ENCODE assay signal across 10 mouse cellular contexts in genomic region chr9:7545471-7545870, GRCm38 (mm10). TPM values are rescaled to one million over a fixed set of nuclear protein-coding genes. Genes with fewer than 3 reads are reported as not detected.
DNase-seq lines count a peak whose midpoint lies in the region; ATAC-seq and TF ChIP-seq lines count a peak whose summit lies in the region.
"Had no signal": no experiment of that assay in that cellular context is flagged by ENCODE, and none has a peak within 500 bp of the region (broad histone marks: within the 10 kb centered on the region; RNA-seq: fewer than 3 reads in every experiment).

No protein-coding gene starts in this region.

- H3K4me2 ChIP-seq in heart, embryonic 16.5 days (ENCODE audit: low read depth, low read length) = no peak overlapping the region
- no peak overlapping the region for H3K4me2 ChIP-seq in liver, postnatal 0 days (ENCODE audit: low read depth, low read length)

- no peaks in the 10 kb centered on the region for H3K27me3 ChIP-seq in heart, embryonic 16.5 days (ENCODE audit: control insufficient read depth, insufficient read depth, low read length)
- H3K27me3 ChIP-seq in liver, postnatal 0 days (ENCODE audit: insufficient read depth, low read length) = no peaks in the 10 kb centered on the region

- H3K36me3 ChIP-seq in heart, embryonic 16.5 days (ENCODE audit: control insufficient read depth, insufficient read depth) = no peaks in the 10 kb centered on the region
- no peaks in the 10 kb centered on the region for H3K36me3 ChIP-seq in liver, postnatal 0 days (replicated peaks; ENCODE audit: insufficient read depth, low read length)

- H3K4me1 ChIP-seq in heart, embryonic 16.5 days (ENCODE audit: control insufficient read depth, insufficient read depth, low read length) = no peaks in the 10 kb centered on the region
- H3K4me1 ChIP-seq in liver, postnatal 0 days (ENCODE audit: insufficient read depth) = no peaks in the 10 kb centered on the region

- no peak overlapping the region for H3K9ac ChIP-seq in heart, embryonic 16.5 days (ENCODE audit: low read length)
- H3K9ac ChIP-seq in liver, postnatal 0 days (replicated peaks) = no peak overlapping the region
- H3K9ac ChIP-seq: liver, embryonic 14.5 days had no signal

- no peak for TF ChIP-seq EP300 in liver, postnatal 0 days (IDR thresholded peaks at IDR 0.05; ENCODE audit: low read depth)

- H3K27ac ChIP-seq in heart, embryonic 16.5 days (ENCODE audit: low read length) = no peak overlapping the region
- H3K27ac ChIP-seq in liver, postnatal 0 days (ENCODE audit: low read depth) = no peak overlapping the region
- H3K27ac ChIP-seq: liver, embryonic 14.5 days had no signal

- 32% methylated on average over 1 of the region's 1 CpGs for WGBS in heart, embryonic 16.5 days
- WGBS in liver, postnatal 0 days (ENCODE audit: insufficient replicate concordance) = 25% methylated on average over 1 of the region's 1 CpGs

- no peak overlapping the region for H3K4me3 ChIP-seq in heart, embryonic 16.5 days (ENCODE audit: low read length)
- no peak overlapping the region for H3K4me3 ChIP-seq in liver, postnatal 0 days (ENCODE audit: low read depth, low read length)

- ATAC-seq in heart, embryonic 16.5 days (replicated peaks; ENCODE audit: extremely low read depth, insufficient read depth, low FRiP score) = peak; percentile 72
- ATAC-seq in megakaryocyte progenitor cell, adult 5-6 weeks (replicated peaks; ENCODE audit: poor library complexity) = no peak
- ATAC-seq in liver, postnatal 0 days = no peak

- no peaks in the 10 kb centered on the region for H3K9me3 ChIP-seq in heart, embryonic 16.5 days (replicated peaks; ENCODE audit: control insufficient read depth, low read length)
- no peaks in the 10 kb centered on the region for H3K9me3 ChIP-seq in liver, postnatal 0 days (ENCODE audit: low read length)

- peak; percentile 36 for DNase-seq in urinary bladder, postnatal 14 days (ENCODE audit: low spot score)
- DNase-seq in urinary bladder, postnatal 10 days (ENCODE audit: low spot score) = no peak
- peak; percentile 27 to 43 for DNase-seq in kidney, postnatal 25 days
- no peak for DNase-seq in cerebellum, adult 11-12 months
- no peak for DNase-seq in liver, postnatal 0 days

- no peak for TF ChIP-seq CTCF in liver, postnatal 0 days (IDR thresholded peaks at IDR 0.05; ENCODE audit: low read depth)

RNA-seq across cellular contexts. Expression of gene Mmp8, which starts 12.8 kb away (rescaled TPM):
- 0.56 and 1.2 TPM in 2 replicates for polyA plus RNA-seq in heart, embryonic 16.5 days (2015; fragmentation: Nextera tagmentation; extraction: Ambion mirVana)
- total RNA-seq in megakaryocyte progenitor cell, adult 5-6 weeks (2015) = 15.8 and 18.2 TPM in 2 replicates
- 13.2 and 18.4 TPM in 2 replicates for total RNA-seq in megakaryocyte progenitor cell, adult 5-6 weeks (2017)
- 16.8 and 17.2 TPM in 2 replicates for polyA plus RNA-seq in liver, postnatal 0 days (2015; fragmentation: Nextera tagmentation; extraction: Ambion mirVana)
- polyA plus RNA-seq: cortical plate, adult 2 months had no signal

RNA-seq across cellular contexts. Expression of gene Mmp27, which starts 25.7 kb away (rescaled TPM):
- polyA plus RNA-seq in heart, embryonic 16.5 days (2015; fragmentation: Nextera tagmentation; extraction: Ambion mirVana) = not detected in 2 replicates
- not detected in 2 replicates for total RNA-seq in megakaryocyte progenitor cell, adult 5-6 weeks (2015)
- 0.25 TPM in 1 of 2 replicates, not detected in the other for total RNA-seq in megakaryocyte progenitor cell, adult 5-6 weeks (2017)
- polyA plus RNA-seq in liver, postnatal 0 days (2015; fragmentation: Nextera tagmentation; extraction: Ambion mirVana) = 0.33 and 0.38 TPM in 2 replicates
- total RNA-seq: hematopoietic stem cell, adult 5-6 weeks had no signal
- polyA plus RNA-seq: cortical plate, adult 2 months had no signal

RNA-seq across cellular contexts. Expression of gene Mmp10, which starts 43.3 kb away (rescaled TPM):
- not detected in 2 replicates for polyA plus RNA-seq in heart, embryonic 16.5 days (2015; fragmentation: Nextera tagmentation; extraction: Ambion mirVana)
- total RNA-seq in megakaryocyte progenitor cell, adult 5-6 weeks (2015) = not detected in 2 replicates
- total RNA-seq in megakaryocyte progenitor cell, adult 5-6 weeks (2017) = not detected in 2 replicates
- not detected in 2 replicates for polyA plus RNA-seq in liver, postnatal 0 days (2015; fragmentation: Nextera tagmentation; extraction: Ambion mirVana)
- total RNA-seq: hematopoietic stem cell, adult 5-6 weeks had no signal
- polyA plus RNA-seq: cortical plate, adult 2 months; liver, embryonic 14.5 days had no signal

Comparison
In these comparisons a context has a peak if more than half of its experiments do, and no peak if none do; other contexts are left out.
1. DNase-seq: peak in urinary bladder, postnatal 14 days (single experiment) and kidney, postnatal 25 days (2 of 2); none in urinary bladder, postnatal 10 days (single experiment), cerebellum, adult 11-12 months (single experiment) and liver, postnatal 0 days (single experiment).